Mouse (Mus musculus): Measurements from ENCODE around the gene Zfp428.

Zfp428 gene

DNA sequence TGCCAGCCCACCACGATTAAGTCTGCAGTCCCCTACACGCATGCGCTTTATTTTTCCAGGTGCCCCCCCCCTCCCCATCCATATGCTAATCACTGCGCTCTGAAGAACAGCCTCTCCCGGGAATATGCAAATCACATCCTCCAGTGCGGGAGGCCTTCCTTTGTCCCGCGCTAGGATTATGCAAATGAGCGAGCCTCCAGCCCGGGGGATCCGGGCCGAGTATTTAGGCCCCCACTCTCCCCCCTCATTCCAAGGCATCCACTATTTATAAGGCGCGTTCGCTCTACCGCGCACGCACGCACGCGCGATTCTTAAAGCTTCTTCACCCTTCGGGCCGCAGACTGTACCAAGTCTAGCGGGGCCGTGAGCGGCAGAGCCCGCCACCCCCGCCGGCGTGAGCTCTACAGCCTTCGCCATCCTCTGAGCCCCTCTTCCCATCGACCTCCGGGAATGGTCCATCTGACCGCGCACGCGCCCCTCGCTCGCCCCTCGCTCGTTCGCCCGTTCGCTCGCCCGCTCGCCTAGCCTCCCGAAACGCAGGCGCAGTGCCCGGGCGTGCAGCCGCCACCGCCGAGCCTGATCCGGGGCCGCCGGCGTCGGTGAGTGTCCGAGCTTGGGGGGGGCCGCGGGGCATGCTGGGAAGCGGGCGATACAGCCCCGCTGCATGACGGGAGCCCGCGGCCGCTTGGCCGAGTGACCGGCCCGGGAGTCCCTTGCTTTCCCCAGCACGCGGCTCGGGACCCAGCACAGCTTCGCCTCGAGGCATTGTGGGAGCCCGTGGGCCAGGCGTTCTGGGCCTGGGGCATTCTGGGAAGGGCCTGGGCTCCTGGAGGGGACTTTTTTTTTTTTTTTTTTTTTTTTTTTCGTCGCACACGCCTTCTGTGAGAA is at the start of gene Zfp428:
Gene Zfp428, plus strand, starts transcription at position 169 of the 888 bp plus-strand sequence.
- DNase-seq, result peak; percentile 91

DNA sequence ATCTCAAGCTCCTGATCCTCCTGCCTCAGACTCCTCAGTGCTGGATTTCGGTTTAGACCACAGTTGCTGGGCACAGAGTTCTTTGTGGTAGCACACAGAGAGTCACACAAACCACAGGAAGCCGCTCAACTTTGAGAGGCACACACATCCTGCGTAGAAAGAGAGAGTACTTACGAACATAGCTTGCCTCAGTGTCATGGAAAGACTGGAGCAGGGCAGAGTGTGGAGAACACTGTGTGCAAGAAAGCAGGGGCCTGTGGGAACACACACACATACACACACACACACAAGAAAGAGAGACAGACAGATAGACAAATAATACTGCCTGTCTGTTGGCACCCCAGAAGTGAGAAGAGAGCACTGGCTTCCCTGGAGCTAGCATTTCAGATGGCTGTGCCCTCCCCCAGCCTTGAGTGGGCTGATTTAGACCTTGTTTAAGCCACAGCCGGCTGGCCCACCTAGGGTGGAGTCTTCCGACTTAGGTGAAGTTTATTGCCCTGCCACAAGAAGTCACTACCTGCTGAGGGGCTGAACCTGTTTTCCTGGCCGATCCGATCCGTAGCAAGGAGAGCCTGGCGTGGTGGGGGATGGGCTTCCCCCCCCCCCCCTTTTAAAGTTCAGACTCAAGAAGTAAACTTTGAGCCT is 49.0 kb upstream of the Zfp428 start:
- no peak for DNase-seq

DNA sequence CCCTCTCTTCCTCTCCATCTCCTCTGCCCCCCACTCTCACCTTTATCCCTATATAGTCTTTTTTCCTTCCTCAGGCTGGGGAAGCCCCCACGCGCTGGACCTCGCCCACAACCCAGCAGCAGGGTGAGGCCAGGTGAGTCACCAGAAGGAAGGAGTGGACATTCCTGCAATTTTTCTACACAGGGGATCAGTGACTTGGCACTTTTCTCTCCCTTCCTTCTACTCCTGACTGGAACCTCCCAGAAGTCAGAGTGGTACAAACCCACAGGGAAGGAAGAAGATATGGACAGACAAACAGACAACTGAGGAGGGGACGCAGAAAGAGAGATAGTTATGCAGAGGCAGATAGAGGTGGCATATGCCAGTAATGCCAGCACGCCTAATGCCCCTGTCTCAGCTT is 47.4 kb upstream of the Zfp428 start:
- DNase-seq, result no peak

- DNase-seq, result no peak
Measured at GRCm38 (mm10) chr7:24459843-24460242, 47.0 kb upstream of the Zfp428 start.

DNA sequence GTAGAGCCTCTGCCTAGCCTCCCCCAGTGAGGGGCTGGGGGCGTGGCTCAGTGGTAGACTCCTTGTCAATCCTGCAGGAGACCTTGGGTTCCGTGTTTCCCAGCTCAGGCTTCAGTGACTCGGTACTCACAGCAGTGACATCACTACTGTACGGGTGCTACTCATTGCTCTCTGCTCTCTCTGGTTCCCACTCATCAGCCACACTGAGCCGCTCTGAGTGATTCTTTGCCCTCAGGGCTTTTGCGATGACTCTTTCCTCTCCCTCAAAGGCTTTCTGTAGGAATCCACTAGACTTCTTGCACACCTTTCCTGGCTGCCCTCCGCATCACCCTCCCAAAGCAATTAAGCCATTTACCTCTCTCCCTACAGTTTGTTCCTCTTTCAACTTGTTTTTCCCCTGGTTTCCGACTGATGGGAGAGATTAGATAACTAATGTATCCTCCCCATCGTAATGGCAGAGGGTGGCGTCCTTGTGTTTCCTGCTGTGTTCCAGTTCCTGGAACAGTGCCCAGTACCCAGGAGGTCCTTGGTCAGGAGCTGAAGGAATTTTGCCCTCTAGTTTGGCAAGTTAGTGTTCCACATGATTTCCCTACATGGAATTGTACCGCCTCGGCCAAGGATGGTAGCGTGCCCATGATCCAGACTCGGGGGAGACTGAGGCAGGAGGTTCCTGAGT is 45.3 kb upstream of the Zfp428 start:
- DNase-seq, result no peak

- DNase-seq, result no peak
Measured at GRCm38 (mm10) chr7:24462388-24463319, 44.2 kb upstream of the Zfp428 start, which contains the start of gene Plaur. Gene Plaur, plus strand, starts transcription at chr7:24462484.

- no peak for DNase-seq
Measured at GRCm38 (mm10) chr7:24466835-24467234, 40.0 kb upstream of the Zfp428 start.

GRCm38 (mm10) chr7:24467886-24468285 is 38.9 kb upstream of the Zfp428 start:
- DNase-seq, result no peak

GRCm38 (mm10) chr7:24469126-24469525 is 37.7 kb upstream of the Zfp428 start:
- no peak for DNase-seq

DNA sequence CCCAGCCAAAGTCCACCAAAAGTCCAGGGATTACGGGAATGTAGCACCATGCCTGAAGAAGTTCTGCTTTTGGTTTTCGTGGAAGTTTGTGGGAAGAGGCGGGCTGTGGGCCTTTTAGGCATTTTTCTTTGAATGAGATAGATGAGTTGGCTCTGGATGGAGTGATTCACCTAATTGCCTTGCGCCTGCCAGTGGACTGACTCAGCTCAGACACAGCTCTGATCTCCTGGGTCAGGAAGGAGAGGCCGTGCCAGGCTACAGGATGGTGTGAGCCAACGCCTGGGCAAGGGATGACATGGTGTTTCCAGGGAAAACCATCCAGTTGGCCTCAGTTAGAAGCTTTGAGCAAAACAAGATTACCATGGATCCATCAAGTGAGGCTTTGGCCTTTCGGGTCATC is 36.5 kb upstream of the Zfp428 start:
- DNase-seq, result peak; percentile 70

- peak; percentile 27 for DNase-seq
Measured at GRCm38 (mm10) chr7:24472442-24472841, 34.4 kb upstream of the Zfp428 start.

GRCm38 (mm10) chr7:24472937-24473336 is 33.9 kb upstream of the Zfp428 start:
- no peak for DNase-seq

- peak; percentile 82 for DNase-seq
Measured at GRCm38 (mm10) chr7:24473913-24474529, 32.8 kb upstream of the Zfp428 start.

DNA sequence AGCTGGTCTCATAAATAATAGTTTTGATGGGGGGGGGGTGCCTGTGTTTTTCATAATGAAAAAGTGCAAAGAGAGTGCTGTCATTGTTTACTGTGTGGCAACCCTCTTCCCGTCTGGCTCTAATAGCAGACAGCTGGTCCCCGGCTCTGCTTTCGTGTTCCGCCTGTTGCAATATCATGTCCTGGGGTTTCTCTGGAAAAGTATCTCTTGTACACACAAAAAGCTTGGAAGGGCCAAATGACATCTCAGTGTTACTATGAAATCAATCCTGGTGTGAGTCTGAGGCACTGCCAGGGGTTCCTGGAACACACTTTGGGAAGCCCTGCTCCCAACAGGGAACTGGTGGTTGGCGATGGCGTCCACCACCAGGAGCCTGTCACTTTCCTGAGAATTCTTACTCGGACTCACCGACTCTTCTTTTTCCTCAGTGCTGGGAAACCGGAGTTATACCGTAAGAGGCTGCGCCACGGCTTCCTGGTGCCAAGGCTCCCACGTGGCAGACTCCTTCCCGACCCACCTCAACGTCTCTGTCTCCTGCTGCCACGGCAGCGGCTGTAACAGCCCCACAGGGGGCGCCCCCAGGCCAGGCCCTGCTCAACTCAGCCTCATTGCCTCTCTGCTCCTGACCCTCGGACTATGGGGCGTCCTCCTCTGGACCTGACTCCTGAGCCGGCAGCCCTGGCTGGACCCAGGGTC is 31.8 kb upstream of the Zfp428 start:
- peak; percentile 68 for DNase-seq

- no peak for DNase-seq
Measured at GRCm38 (mm10) chr7:24476338-24476737, 30.5 kb upstream of the Zfp428 start.

- DNase-seq, result no peak
Measured at GRCm38 (mm10) chr7:24476856-24477255, 29.9 kb upstream of the Zfp428 start.

DNA sequence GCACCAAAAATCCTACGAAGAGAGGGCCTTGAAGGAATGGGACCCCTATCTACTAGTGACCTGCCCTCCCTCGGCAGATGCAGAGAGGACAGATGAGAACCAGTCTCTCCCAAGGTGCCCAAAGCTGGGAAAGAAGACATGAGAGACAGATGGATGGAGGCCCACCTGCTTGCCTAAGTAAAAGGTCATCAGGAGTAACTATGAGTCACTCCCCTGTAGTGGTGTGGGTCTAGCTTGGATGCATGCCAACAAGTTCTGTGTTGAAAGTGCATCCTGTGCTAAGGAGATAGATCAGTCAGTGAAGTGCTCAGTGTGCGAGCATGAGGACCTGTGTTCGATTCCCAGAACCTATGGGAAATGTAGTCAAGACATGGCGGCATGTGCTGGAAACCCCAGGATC is 27.9 kb upstream of the Zfp428 start:
- no peak for DNase-seq

DNA sequence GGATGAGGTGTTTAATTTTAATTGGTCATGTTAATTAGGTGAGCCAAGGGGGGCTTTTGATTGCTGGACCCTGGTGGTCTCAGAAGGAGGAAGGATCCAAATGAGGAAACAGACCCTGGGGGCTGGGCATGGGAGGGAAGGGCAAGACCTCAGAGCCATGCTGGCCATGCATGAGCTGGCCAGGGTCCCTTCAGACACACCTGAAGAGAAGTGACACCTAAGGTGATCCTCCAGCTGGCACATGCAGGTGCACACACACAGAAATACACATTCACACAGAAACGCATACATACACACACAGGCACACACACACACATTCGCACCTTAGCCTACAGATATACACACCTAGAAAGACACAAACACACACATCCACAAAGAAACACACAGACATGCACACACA is 27.1 kb upstream of the Zfp428 start:
- DNase-seq, result no peak

- DNase-seq, result no peak
Measured at GRCm38 (mm10) chr7:24480121-24480941, 26.5 kb upstream of the Zfp428 start.

DNA sequence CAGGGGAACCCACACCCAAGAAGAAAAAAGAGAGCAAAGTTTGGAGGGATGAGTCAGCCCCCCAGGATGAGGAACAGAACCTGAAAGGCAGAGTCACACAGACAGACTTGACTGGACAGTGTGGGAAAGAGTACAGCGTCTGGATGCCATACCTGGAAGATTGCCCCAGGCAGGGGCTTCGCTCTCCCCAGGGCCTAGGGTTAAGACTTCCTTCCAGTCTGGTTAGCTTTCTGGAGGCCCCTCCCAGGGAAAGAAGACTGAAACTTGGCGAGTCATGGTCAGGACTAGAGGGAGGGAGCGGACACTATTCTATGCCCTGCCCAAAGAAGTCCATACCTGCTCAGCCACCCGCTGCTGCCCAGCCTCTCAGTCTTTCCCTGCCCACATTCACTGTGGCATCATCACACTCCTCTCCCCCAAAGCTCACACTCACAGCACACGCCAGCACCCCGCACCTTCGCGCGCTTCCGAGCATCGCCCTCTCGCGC is 25.8 kb upstream of the Zfp428 start:
- DNase-seq, result peak; percentile 78
